Mouse (Mus musculus) myocyte (in vitro differentiated cells): ENCODE results near the gene Dars2. TPM values are rescaled to one million over a fixed set of nuclear protein-coding genes. Genes with fewer than 3 reads are reported as not detected.

Experiments
- H3K27me3 ChIP-seq: one replicate; pipeline ENCODE4 v1.6.1; 2011; ENCODE audit not compliant: control insufficient read depth, insufficient read depth, insufficient read length
- H3K36me3 ChIP-seq: one replicate; pipeline ENCODE4 v1.6.1; 2011; ENCODE audit not compliant: control insufficient read depth, insufficient read depth
- H3K4me2 ChIP-seq: one replicate; pipeline ENCODE4 v1.6.1; 2011; ENCODE audit warnings: low read depth, control low read depth
- H3K4me3 ChIP-seq: one replicate; pipeline ENCODE4 v1.5.1; 2011; ENCODE audit warnings: mild to moderate bottlenecking, control low read depth, moderate library complexity
- H3K79me2 ChIP-seq: one replicate; pipeline ENCODE4 v1.6.1; 2011; ENCODE audit not compliant: control insufficient read depth, insufficient read depth
- H3ac ChIP-seq: one replicate; pipeline ENCODE4 v1.6.1; 2011; ENCODE audit not compliant: control insufficient read depth, insufficient read length
- CEBPB ChIP-seq: IDR thresholded peaks from 2 replicates; pipeline ENCODE4 v1.6.1; 2011; ENCODE audit warnings: mild to moderate bottlenecking, moderate library complexity; ENCODE audit not compliant: poor library complexity, insufficient read depth, severe bottlenecking
- E2F4 ChIP-seq: IDR thresholded peaks from one replicate; pipeline ENCODE4 v1.6.1; 2011; ENCODE audit warnings: mild to moderate bottlenecking, control low read depth, moderate library complexity; ENCODE audit not compliant: insufficient read depth
- MAX ChIP-seq: IDR thresholded peaks from one replicate; pipeline ENCODE4 v1.6.1; 2011; ENCODE audit warnings: low read depth, mild to moderate bottlenecking, control low read depth
- MYOD1 ChIP-seq, 3 experiments: IDR thresholded peaks; one replicate each; pipeline ENCODE4 v1.6.1; 2011; ENCODE audit warnings: control low read depth in 2 of 3, low read depth in 2 of 3, mild to moderate bottlenecking in 2 of 3, moderate library complexity in 1 of 3; ENCODE audit not compliant: insufficient read length in 2 of 3, control insufficient read depth in 1 of 3
- MYOG ChIP-seq, 3 experiments: IDR thresholded peaks; one replicate each; pipeline ENCODE4 v1.6.1; 2011; ENCODE audit warnings: control low read depth in 2 of 3, low read depth in 2 of 3, mild to moderate bottlenecking in 2 of 3; ENCODE audit not compliant: insufficient read length in 2 of 3, control insufficient read depth in 1 of 3, insufficient read depth in 1 of 3
- POLR2A ChIP-seq: IDR thresholded peaks from one replicate; pipeline ENCODE4 v1.6.1; 2011; ENCODE audit warnings: low read depth, mild to moderate bottlenecking, control low read depth, moderate library complexity; ENCODE audit not compliant: insufficient read length
- POLR2AphosphoS2 ChIP-seq: IDR thresholded peaks from one replicate; pipeline ENCODE4 v1.6.1; 2011; ENCODE audit warnings: low read depth, control low read depth; ENCODE audit not compliant: insufficient read length
- REST ChIP-seq: IDR thresholded peaks from one replicate; pipeline ENCODE4 v1.6.1; 2011; ENCODE audit warnings: mild to moderate bottlenecking, control low read depth, moderate library complexity; ENCODE audit not compliant: insufficient read depth, insufficient read length
- SRF ChIP-seq: IDR thresholded peaks from one replicate; pipeline ENCODE4 v1.6.1; 2011; ENCODE audit warnings: low read depth; ENCODE audit not compliant: control insufficient read depth, insufficient read length
- TCF12 ChIP-seq: IDR thresholded peaks from one replicate; pipeline ENCODE4 v1.6.1; 2011; ENCODE audit warnings: mild to moderate bottlenecking, control low read depth; ENCODE audit not compliant: poor library complexity, insufficient read depth, severe bottlenecking
- TCF3 ChIP-seq: IDR thresholded peaks from one replicate; pipeline ENCODE4 v1.6.1; 2011; ENCODE audit warnings: low read depth, control low read depth; ENCODE audit not compliant: insufficient read length
- USF1 ChIP-seq: IDR thresholded peaks from one replicate; pipeline ENCODE4 v1.6.1; 2011; ENCODE audit warnings: low read depth, mild to moderate bottlenecking, control low read depth, moderate library complexity
- polyA plus RNA-seq: library from polyadenylated mRNA; unstranded; fragments of >200 nt; fragmentation: generic; extraction: Trizol; gene quantifications from one replicate; pipeline ENCODE4 v1.2.1, GENCODE M21; 2012; ENCODE audit warnings: missing spikeins

The Dars2 gene
- polyA plus RNA-seq, 1 experiment, result 18.1 TPM

DNA sequence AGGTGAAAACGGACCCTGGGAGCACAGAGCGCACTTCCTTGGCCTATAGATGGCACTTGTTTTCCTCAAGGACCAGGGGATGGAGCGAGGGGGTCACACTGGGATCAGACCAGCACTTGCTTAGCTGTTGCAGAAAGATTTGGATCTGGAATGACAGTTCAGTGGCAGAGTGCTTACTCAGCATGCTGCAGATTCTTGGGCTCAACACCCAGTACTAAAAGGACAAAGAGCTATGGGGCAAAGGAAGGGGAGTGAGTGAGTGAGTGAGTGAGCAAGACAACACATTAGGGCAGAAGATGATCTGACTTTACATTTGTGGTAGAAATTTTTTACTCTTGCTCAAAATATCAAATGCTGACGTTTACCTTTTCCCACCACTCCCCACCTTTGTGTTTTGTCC, 65.5 kb downstream of the Dars2 start:
- no peaks in the 10 kb centered on the region for H3K36me3 ChIP-seq
- H3K4me3 ChIP-seq, result no peak overlapping the region
- H3K27me3 ChIP-seq, result no peaks in the 10 kb centered on the region
- TF ChIP-seq POLR2A (no peak), CEBPB (no peak), POLR2AphosphoS2 (no peak), TCF12 (no peak), MAX (no peak)
- H3ac ChIP-seq, result no peak overlapping the region
- H3K79me2 ChIP-seq, result no peaks in the 10 kb centered on the region
- no peak overlapping the region for H3K4me2 ChIP-seq

DNA sequence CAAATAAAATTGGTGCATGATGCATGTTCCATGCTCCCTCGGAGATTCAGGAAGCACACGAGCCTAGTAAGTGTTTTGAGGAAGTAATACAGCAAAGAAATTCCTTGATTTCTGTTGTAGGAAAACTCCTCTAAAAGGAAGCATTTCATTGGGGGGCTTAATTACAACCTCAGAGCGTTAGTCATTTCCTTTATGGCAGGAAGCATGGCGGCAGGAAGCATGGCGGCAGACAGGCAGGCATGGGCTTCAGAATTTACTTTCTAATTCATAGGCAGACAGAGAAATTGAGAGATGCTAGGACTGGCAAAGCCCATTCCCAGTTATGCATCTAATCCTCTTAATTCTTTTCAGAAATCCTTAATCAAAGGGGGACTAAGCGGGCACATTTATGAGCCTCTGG, 76.6 kb downstream of the Dars2 start:
- no peaks in the 10 kb centered on the region for H3K36me3 ChIP-seq
- no peaks in the 10 kb centered on the region for H3K79me2 ChIP-seq
- no peaks in the 10 kb centered on the region for H3K27me3 ChIP-seq
- no peak overlapping the region for H3K4me3 ChIP-seq
- no peak for TF ChIP-seq TCF3
- TF ChIP-seq POLR2AphosphoS2, result no peak
- no peak for TF ChIP-seq USF1
- TF ChIP-seq E2F4, result no peak
- no peak for TF ChIP-seq TCF12
- TF ChIP-seq MYOD1 (IDR thresholded peaks at IDR 0.05; ENCODE audit: control insufficient read depth in 1 of 3, insufficient read length in 2 of 3, low read depth in 2 of 3), result no peak
- no peak for TF ChIP-seq REST
- no peak for TF ChIP-seq SRF
- no peak for TF ChIP-seq MAX
- TF ChIP-seq POLR2A, result no peak
- no peak for TF ChIP-seq MYOG (IDR thresholded peaks at IDR 0.05; ENCODE audit: control insufficient read depth in 1 of 3, insufficient read depth in 1 of 3, insufficient read length in 2 of 3, low read depth in 2 of 3)
- TF ChIP-seq CEBPB, result no peak
- H3K4me2 ChIP-seq, result no peak overlapping the region
- no peak overlapping the region for H3ac ChIP-seq

Other genes with a start within 250 kb of the Dars2 start
- gene Rc3h1, start 164.2 kb downstream of the Dars2 start, polyA plus RNA-seq, result 2.8 TPM
- gene Serpinc1, start 92.1 kb downstream of the Dars2 start, polyA plus RNA-seq, result 0.26 TPM
- 1.4 TPM for gene Zbtb37, start 35.8 kb downstream of the Dars2 start, polyA plus RNA-seq
- 4.5 TPM for gene Cenpl, start 55 bp upstream of the Dars2 start, polyA plus RNA-seq
- gene Klhl20, start 60.9 kb upstream of the Dars2 start, polyA plus RNA-seq, result 10.1 TPM
- 1.1 TPM for gene Ankrd45, start 72.0 kb upstream of the Dars2 start, polyA plus RNA-seq
- gene Tex50, start 88.7 kb upstream of the Dars2 start, polyA plus RNA-seq, result not detected
- 203 TPM for gene Prdx6, start 180.6 kb upstream of the Dars2 start, polyA plus RNA-seq